Mouse (Mus musculus) embryo, embryonic 11 days (tissue): ENCODE data around the gene Scgb1a1.
"Not testable (repeated sequence)": the region's sequence is repeated elsewhere in the genome, so short reads cannot be mapped to it uniquely, and the experiment has no call there.

Experiments
- DNase-seq: peaks from one replicate; pipeline ENCODE4 v3.0.0-alpha.2; 2015

Scgb1a1 gene

GRCm38 (mm10) chr19:9065621-9066561 is 21.9 kb downstream of the Scgb1a1 start:
- DNase-seq: peak; percentile 66

GRCm38 (mm10) chr19:9063831-9064230 is 23.9 kb downstream of the Scgb1a1 start:
- no peak for DNase-seq

GRCm38 (mm10) chr19:9062822-9063221 is 24.9 kb downstream of the Scgb1a1 start:
- DNase-seq: no peak

GRCm38 (mm10) chr19:9061221-9061893 is 26.4 kb downstream of the Scgb1a1 start:
- no peak for DNase-seq

- DNase-seq: no peak
Observed at GRCm38 (mm10) chr19:9060103-9060502, 27.7 kb downstream of the Scgb1a1 start.

GRCm38 (mm10) chr19:9059391-9059790 is 28.4 kb downstream of the Scgb1a1 start:
- DNase-seq: no peak

GRCm38 (mm10) chr19:9058944-9059343 is 28.8 kb downstream of the Scgb1a1 start:
- DNase-seq: no peak

GRCm38 (mm10) chr19:9058331-9058884 is 29.4 kb downstream of the Scgb1a1 start:
- DNase-seq: no peak

- DNase-seq: no peak
Observed at GRCm38 (mm10) chr19:9057679-9058078, 30.1 kb downstream of the Scgb1a1 start.

GRCm38 (mm10) chr19:9055703-9056355 is 31.9 kb downstream of the Scgb1a1 start:
- no peak for DNase-seq

GRCm38 (mm10) chr19:9055153-9055552 is 32.6 kb downstream of the Scgb1a1 start:
- no peak for DNase-seq

- DNase-seq: peak; percentile 34
Observed at GRCm38 (mm10) chr19:9052803-9053431, 34.8 kb downstream of the Scgb1a1 start.

GRCm38 (mm10) chr19:9051985-9052384 is 35.8 kb downstream of the Scgb1a1 start:
- not testable (repeated sequence) for DNase-seq

GRCm38 (mm10) chr19:9050294-9051229 is 37.2 kb downstream of the Scgb1a1 start:
- DNase-seq: no peak

GRCm38 (mm10) chr19:9048981-9049687 is 38.6 kb downstream of the Scgb1a1 start:
- DNase-seq: no peak

GRCm38 (mm10) chr19:9047946-9048387 is 39.8 kb downstream of the Scgb1a1 start:
- DNase-seq: no peak

GRCm38 (mm10) chr19:9047207-9047945 is 40.4 kb downstream of the Scgb1a1 start:
- DNase-seq: no peak

- DNase-seq: no peak
Observed at GRCm38 (mm10) chr19:9044291-9044690, 43.5 kb downstream of the Scgb1a1 start.

GRCm38 (mm10) chr19:9043123-9043522 is 44.6 kb downstream of the Scgb1a1 start:
- DNase-seq: no peak

- DNase-seq: no peak
Observed at GRCm38 (mm10) chr19:9041074-9041473, 46.7 kb downstream of the Scgb1a1 start.
